Mouse (Mus musculus) heart, adult 18-20 months (tissue): ENCODE measurements at regions not wholly inside any gene's neighbourhood (a gene's known extent, or its start where the extent isn't known, plus 50 kb on each side); places are given as distances from the start of the nearest gene placed in this dataset.

Source experiments
- DNase-seq, 2 experiments: peaks; one replicate each; pipeline ENCODE4 v3.0.0; 2021 to 2022; ENCODE audit warnings: mixed read lengths in 1 of 2

DNA sequence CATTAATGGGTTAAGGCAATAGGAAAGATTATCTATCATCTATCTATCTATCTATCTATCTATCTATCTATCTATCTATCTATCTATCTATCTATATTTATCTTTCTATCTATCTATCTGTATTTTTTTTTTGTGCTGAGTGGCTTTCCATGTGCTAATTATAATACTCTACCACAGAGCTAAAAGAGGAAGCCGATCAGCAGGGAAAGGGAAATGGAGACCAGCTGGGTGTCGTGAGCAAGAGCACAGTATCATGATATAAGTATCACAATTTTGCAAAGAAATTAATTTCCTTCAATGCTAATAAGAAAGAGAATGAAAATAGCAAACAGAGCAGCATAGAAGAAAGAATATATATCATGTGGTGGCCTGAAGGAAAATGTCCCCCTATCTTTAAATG, 69.6 kb downstream of the Cldn1 start:
- no peak for DNase-seq

DNA sequence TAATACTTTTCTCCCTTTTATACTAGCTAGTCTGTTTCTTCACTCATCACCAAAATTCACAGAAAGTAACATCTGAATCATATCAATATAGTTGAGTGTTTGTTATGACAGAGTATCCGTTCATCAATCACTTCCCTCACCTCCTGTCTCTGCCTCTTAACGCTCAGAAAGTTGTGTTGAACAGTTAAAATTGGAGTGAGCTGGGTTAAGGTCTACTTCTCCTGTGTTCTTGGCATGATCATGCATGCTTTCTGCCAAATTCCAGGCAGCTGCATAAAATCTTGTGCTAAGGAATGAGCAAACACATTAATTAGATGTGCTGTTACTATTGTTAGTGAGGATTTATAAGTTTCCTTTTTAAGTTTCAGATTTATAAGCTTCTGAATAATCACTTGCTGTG, 79.9 kb downstream of the Cldn1 start:
- DNase-seq, result no peak

DNA sequence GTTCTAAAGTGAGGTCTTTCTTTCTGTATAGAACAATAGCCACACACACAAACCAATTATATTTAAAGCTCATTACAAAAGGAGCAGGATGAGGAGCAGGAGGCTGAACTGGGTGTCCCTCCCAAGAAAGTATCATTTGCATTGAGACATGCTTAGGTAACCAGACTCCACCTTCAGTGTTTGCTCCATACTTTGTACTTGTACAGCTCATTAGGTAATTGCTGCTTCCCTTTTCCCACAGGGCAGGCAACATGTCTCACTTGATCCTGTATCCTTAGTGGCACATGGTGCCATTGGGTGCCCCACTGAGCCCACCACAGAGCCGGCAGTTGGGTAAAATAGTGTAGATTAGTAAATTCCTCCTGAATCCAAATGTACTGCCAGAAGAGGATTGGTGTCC, 86.0 kb downstream of the Cldn1 start:
- no peak for DNase-seq

- no peak for DNase-seq
These were observed 86.9 kb downstream of the Cldn1 start for GRCm38 (mm10) chr16:26284713-26285112.

- DNase-seq, result no peak
These were observed 89.2 kb downstream of the Cldn1 start for GRCm38 (mm10) chr16:26282418-26282817.

DNA sequence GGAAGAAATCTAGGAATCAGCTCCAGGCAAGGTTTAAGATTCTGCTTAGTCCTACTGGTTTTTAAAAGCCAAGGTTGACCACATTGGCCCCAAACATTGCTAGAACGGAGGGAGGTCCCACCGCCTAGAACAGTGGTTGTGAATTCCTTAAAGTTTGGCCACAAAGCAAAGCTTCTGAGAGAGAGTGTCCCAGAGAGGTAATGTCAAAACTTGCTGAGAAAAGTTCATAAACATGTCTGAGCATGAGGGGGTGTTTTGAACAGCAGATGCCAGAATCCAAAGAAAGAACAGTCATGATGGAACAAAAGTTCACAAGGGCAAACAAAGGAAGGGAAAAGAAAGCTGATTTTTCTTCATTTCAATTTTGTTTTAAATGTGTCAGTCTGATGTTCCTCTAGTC, 90.1 kb downstream of the Cldn1 start:
- no peak for DNase-seq

DNA sequence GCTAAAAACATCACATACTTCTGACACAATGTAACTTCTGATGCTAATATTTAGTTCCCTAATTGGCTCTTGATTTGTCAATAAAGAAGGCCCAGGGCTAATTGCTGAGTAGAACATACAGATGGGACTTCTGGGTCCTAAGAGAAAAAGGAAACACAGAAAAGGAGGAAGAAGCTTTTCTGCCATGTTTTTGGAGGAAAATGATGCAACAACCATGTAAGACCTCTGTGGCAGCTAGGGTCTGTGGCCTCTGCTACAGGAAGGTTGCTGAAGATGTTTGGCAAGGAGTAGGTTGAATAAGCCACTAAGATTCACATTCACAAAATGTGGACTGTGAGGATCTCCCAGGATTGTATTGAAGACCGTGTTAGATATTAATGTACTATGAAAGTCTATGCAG, 94.9 kb downstream of the Cldn1 start:
- no peak for DNase-seq

- DNase-seq, result peak in 1 of 2 experiments; percentile 2
These were observed 118.8 kb downstream of the Cldn1 start for GRCm38 (mm10) chr16:26252824-26253223.

GRCm38 (mm10) chr16:26251698-26252097, 119.9 kb downstream of the Cldn1 start:
- no peak for DNase-seq

DNA sequence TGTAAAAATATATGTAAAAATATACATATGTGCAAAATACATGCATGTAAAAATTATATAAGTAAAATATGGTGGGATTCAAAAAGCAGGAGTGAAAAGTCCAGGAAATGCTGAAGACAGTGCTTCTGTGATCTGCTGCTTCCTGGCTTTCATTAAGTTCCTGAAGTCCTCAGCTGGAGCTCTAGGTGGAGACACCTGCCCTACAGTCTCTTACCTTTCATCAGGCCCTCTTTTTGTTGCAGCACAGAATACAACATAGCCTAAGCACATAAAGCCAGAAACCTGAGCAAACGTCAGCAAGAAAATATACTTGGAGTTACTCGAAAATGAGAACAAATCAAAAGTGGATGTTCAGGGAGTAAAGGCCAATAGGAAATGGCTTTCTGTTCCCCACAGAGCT, 120.6 kb downstream of the Cldn1 start:
- DNase-seq, result no peak

DNA sequence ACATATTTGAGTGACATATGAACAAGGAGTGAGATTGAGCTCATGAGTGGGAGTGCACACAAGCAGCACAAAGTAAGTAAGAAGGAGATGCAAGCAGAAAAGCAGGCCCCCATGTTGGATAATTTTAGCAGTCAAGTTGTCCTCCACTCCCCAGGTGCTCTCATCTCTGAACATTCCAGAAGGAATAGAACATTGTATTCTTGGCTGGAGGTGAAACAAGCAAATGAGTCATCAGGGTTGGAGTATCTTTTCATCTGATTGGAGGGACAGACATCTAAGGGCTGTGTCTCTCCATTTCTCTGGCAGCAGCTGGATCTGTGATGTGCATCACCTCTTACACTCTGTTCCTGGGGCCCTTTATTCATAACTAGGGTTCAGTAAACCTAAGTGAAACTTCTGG, 122.7 kb downstream of the Cldn1 start:
- DNase-seq, result no peak

GRCm38 (mm10) chr16:26247926-26248325, 123.7 kb downstream of the Cldn1 start:
- DNase-seq, result no peak

GRCm38 (mm10) chr16:26235239-26235638, 129.7 kb upstream of the P3h2 start:
- DNase-seq, result no peak

- DNase-seq, result peak; percentile 48 to 86
These were observed 128.5 kb upstream of the P3h2 start for GRCm38 (mm10) chr16:26234113-26234512.

DNA sequence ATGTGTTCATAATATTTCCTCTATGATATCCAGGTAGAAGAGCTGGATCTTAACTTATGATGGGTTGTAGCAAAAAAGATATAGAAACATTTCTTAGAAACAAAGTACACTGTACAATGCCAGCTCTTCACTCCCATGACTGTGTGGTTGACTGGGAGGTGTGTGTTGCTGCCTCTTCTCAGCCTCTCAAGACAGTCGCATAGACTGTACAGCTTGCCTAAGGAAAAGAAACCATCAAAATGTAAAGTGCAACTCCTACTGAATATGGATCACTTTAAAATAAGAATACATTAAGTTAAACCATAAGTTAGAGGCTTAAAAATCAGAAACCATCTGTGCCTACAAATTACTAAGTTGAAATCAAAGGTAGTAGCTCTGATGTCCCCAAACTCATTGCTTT, 125.5 kb upstream of the P3h2 start:
- no peak for DNase-seq

DNA sequence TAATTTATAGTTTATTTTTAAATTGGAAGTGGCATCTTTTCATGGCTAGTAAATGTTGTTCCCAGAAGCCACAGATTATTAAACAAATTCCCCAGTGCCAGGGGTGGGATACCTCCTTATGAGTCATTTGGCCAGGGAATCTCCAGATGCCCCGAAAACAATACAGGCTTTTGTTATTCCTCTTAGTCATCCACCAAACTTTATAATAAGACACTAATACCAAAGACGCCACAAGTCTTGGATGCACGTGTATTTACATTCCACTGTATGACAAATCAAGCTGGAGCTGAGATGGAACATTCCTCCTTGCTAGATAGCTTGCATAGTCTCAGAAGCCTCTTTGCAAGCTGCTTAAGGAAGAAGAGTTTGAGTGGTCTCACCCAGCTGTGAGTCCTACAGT, 105.8 kb upstream of the P3h2 start:
- DNase-seq, result no peak

DNA sequence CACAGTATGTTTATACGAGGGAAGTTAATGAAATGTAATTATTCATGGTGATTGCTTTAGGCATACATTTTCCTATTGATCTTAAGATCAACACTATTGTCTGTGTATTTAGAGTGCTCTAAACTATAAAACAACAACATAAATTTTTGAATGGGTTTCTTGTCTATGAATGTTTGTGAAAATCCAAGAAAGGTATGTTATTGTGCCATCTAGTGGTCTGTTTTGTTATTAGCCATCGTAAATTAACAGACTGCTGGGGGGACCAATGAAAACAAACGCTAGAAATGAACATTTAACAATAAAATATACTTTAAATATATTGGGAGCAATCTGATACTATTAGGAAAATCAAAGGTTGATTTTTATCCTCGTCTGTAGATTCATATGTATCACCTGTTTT, 93.5 kb upstream of the P3h2 start:
- DNase-seq, result peak in 1 of 2 experiments; percentile 50

DNA sequence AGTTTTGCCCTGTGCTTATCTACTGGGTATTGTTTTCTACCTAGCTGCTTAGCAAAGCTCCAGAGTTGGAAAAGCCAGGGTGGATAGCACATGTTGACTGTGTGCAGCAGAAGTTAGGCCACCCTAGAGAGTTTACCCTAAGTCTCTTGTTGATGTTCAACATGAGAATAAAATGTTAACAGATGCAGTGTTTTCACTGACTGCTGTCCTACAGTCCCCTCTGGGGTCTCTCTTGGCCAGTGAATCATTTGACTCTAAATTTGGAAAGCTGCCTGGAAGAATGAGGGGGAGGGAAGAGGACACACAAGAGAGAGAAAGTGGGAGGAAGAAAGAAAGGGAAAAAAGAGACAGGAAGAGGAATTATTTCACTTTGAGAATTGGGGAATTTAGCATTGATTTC, 90.8 kb upstream of the P3h2 start:
- peak in 1 of 2 experiments; percentile 5 for DNase-seq

GRCm38 (mm10) chr16:26185288-26186281, 80.0 kb upstream of the P3h2 start:
- DNase-seq, result peak in 1 of 2 experiments; percentile 6

DNA sequence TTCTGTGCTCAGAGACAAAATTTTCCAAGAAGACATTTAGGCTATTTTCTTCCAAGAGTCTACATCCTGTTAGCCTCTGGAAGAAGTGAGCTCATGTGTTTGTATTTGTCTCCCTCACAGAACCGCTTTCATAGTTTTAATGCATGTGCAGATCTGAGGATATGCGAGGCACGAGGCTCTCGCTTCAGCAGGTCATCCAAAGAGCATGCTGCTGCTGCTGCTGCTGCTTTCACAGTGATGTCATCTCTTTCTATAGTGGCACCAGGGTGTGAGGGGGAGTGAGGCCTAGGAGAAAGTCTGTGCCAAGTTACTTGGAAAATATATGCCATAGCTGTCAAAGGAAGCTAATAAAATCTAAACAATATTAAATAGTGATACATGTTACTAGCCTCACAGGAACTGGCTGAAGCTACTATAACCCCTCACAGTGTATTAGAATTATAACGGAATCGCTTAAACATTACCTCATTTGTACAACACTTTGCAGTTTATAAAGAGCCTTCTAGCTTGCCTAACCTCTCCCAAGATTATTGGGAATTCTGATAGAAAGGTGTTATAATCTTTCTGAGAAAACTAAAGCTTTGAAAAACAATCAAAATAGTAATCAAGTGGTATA, 79.2 kb upstream of the P3h2 start:
- DNase-seq, result no peak

DNA sequence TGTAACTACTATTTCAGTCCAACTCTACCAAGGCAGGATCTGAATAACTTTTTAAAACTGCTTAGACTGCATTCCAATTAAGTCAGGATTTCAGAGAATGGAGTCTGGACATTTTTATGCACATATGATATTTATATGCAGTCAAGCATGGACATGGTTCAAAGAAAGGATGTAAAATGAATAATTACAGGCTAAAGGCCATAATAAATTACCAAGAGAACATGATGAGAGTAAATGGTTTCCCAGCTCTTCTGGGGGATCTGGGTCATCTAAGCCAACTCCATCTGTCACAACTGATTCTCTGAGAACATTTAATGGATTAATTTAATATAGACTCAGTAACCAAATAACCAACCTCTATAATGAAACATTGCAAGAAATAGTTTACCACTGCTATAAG, 77.9 kb upstream of the P3h2 start:
- DNase-seq, result no peak

DNA sequence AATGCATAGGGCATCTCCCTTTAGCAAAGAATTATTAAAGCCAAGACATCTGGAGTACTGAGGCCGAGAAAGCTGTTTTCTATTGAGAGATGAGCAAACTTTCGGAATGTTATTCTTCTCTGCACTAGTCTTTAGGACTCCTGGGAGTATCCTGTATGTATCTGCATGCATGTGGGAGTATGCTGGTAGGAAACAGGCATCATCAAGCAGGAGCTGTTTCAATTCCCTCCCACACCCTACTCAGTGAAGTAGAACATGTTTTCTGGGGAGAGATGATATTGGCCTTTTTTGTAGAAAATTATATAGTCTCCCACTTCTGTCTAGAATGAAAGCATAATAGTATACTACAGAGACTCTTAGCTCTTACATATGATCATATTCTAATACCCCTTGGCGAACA, 76.1 kb upstream of the P3h2 start:
- no peak for DNase-seq

GRCm38 (mm10) chr16:26171441-26171840, 65.9 kb upstream of the P3h2 start:
- DNase-seq, result no peak

GRCm38 (mm10) chr16:26169382-26169781, 63.8 kb upstream of the P3h2 start:
- no peak for DNase-seq
